Mouse (Mus musculus) megakaryocyte, embryonic 14.5 days (primary cell): ENCODE results near the gene Sag.

Experiments used
- FLI1 ChIP-seq: IDR thresholded peaks from 2 replicates; pipeline ENCODE4 v1.6.1; 2012; ENCODE audit warnings: low read length, inconsistent platforms, mixed read lengths
- GATA1 ChIP-seq: IDR thresholded peaks from 3 replicates; pipeline ENCODE4 v1.6.1; 2012; ENCODE audit warnings: mixed read lengths, low read length, inconsistent platforms, borderline replicate concordance

DNA sequence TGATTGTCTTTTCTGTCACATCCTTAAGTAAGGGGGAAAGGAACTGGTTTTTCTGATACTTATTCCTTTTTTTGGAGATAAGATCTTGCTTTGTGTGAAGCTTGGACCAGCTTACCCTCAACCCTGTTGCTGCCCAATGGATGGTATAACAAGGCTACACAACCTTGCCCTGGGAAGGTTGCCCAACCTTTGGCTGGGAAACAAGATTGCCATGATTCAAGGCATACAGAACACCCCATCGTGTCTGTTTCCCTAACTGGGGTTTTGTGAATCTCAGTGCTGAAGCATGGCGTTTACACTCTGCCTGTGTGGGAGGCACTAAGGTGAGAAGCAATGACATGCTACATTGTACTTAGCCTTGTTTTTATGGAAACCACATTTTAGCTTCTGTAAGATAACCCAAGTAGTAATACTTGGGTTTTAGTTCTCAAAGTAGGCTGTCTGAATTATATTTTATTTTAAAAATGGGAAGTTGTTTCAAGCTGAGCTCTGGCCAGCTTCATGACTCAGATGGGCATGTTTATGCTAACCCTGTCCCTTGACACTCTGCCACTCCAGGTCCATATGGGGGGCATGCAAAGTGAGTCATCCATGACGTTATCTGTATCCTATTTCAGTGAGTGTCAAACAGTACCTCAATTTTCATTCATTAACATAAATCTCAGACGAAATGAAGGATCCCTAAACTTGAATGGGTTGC is 10.9 kb upstream of the Sag start:
- TF ChIP-seq GATA1 (no peak), FLI1 (no peak)
